Mouse (Mus musculus): ENCODE measurements around the gene Tmem216.

Tmem216 gene

GRCm38 (mm10) chr19:10555624-10556510 is at the start of gene Tmem216:
TSS of gene Tmem216 (minus strand) at chr19:10556238.
- peak; percentile 67 for DNase-seq (ENCODE audit: low read depth, low spot score)

GRCm38 (mm10) chr19:10605293-10605900 is 49.4 kb upstream of the Tmem216 start, which contains the start of the genes Ddb1 and Tkfc:
TSS of gene Ddb1 (plus strand) at chr19:10605327.
TSS of gene Tkfc (minus strand) at chr19:10605654.
- peak; percentile 98 for DNase-seq (ENCODE audit: low read depth, low spot score)

- no peak for DNase-seq (ENCODE audit: low read depth, low spot score)
Measured at GRCm38 (mm10) chr19:10604534-10604933, 48.5 kb upstream of the Tmem216 start.

- no peak for DNase-seq (ENCODE audit: low read depth, low spot score)
Measured at GRCm38 (mm10) chr19:10603660-10604523, 47.9 kb upstream of the Tmem216 start.

GRCm38 (mm10) chr19:10602787-10603186 is 46.7 kb upstream of the Tmem216 start:
- DNase-seq (ENCODE audit: low read depth, low spot score): peak; percentile 79

- no peak for DNase-seq (ENCODE audit: low read depth, low spot score)
Measured at GRCm38 (mm10) chr19:10602247-10602769, 46.3 kb upstream of the Tmem216 start.

GRCm38 (mm10) chr19:10599648-10600047 is 43.6 kb upstream of the Tmem216 start:
- DNase-seq (ENCODE audit: low read depth, low spot score): no peak

GRCm38 (mm10) chr19:10598188-10598587 is 42.1 kb upstream of the Tmem216 start:
- no peak for DNase-seq (ENCODE audit: low read depth, low spot score)

- no peak for DNase-seq (ENCODE audit: low read depth, low spot score)
Measured at GRCm38 (mm10) chr19:10591659-10592377, 35.8 kb upstream of the Tmem216 start.

- no peak for DNase-seq (ENCODE audit: low read depth, low spot score)
Measured at GRCm38 (mm10) chr19:10590301-10590700, 34.3 kb upstream of the Tmem216 start.

- no peak for DNase-seq (ENCODE audit: low read depth, low spot score)
Measured at GRCm38 (mm10) chr19:10589127-10589857, 33.3 kb upstream of the Tmem216 start.

GRCm38 (mm10) chr19:10587231-10587630 is 31.2 kb upstream of the Tmem216 start:
- no peak for DNase-seq (ENCODE audit: low read depth, low spot score)

- no peak for DNase-seq (ENCODE audit: low read depth, low spot score)
Measured at GRCm38 (mm10) chr19:10585112-10585511, 29.1 kb upstream of the Tmem216 start.

GRCm38 (mm10) chr19:10583550-10584146 is 27.6 kb upstream of the Tmem216 start:
- no peak for DNase-seq (ENCODE audit: low read depth, low spot score)

- no peak for DNase-seq (ENCODE audit: low read depth, low spot score)
Measured at GRCm38 (mm10) chr19:10581984-10582383, 25.9 kb upstream of the Tmem216 start.

- no peak for DNase-seq (ENCODE audit: low read depth, low spot score)
Measured at GRCm38 (mm10) chr19:10580761-10581160, 24.7 kb upstream of the Tmem216 start.

GRCm38 (mm10) chr19:10580102-10580501 is 24.1 kb upstream of the Tmem216 start:
- no peak for DNase-seq (ENCODE audit: low read depth, low spot score)

GRCm38 (mm10) chr19:10576690-10577561 is 20.9 kb upstream of the Tmem216 start, which contains the start of the genes Cyb561a3 and Tmem138:
TSS of gene Cyb561a3 (plus strand) at chr19:10577172.
TSS of gene Tmem138 (minus strand) at chr19:10577362.
- DNase-seq (ENCODE audit: low read depth, low spot score): peak; percentile 92

GRCm38 (mm10) chr19:10569627-10570026 is 13.6 kb upstream of the Tmem216 start:
- DNase-seq (ENCODE audit: low read depth, low spot score): no peak
